Mouse (Mus musculus): ENCODE measurements around the gene Ptprm. TPM values are rescaled to one million over a fixed set of nuclear protein-coding genes. Genes with fewer than 3 reads are reported as not detected.

Ptprm gene
- total and polyA plus RNA-seq, 3 experiments, result not detected

- no peak overlapping the region for H3K9ac ChIP-seq (ENCODE audit: control insufficient read depth, low read depth, low read length, poor library complexity, severe bottlenecking)
- no peaks in the 10 kb centered on the region for H3K27me3 ChIP-seq (ENCODE audit: control insufficient read depth in 1 of 2, insufficient read depth in 2 of 2, low read length in 2 of 2)
- no peaks in the 10 kb centered on the region for H3K79me2 ChIP-seq (ENCODE audit: control insufficient read depth, insufficient read depth, low read length, poor library complexity)
- DNase-seq (ENCODE audit: low read depth, low spot score), result no peak
- H3K27ac ChIP-seq (ENCODE audit: control insufficient read depth, low read depth, low read length), result no peak overlapping the region
- H3K4me1 ChIP-seq (ENCODE audit: control insufficient read depth in 1 of 2, insufficient read depth in 2 of 2, low read length in 2 of 2), result no peaks in the 10 kb centered on the region
- no peaks in the 10 kb centered on the region for H3K36me3 ChIP-seq (ENCODE audit: control insufficient read depth in 1 of 2, insufficient read depth in 2 of 2, low read length in 2 of 2)
- H3K4me3 ChIP-seq (ENCODE audit: control insufficient read depth in 1 of 2, insufficient read depth in 1 of 2, low read depth in 2 of 2, low read length in 2 of 2), result no peak overlapping the region
- H3K9me3 ChIP-seq (replicated peaks; ENCODE audit: insufficient read depth, low read length), result no peaks in the 10 kb centered on the region
- TF ChIP-seq TCF12 (IDR thresholded peaks at IDR 0.05; ENCODE audit: low read depth, low read length), result no peak
Measured at GRCm38 (mm10) chr17:66692941-66693675, 661.1 kb downstream of the Ptprm start.

GRCm38 (mm10) chr17:66688179-66688578 lies 666.1 kb downstream of the Ptprm start:
- Histone ChIP-seq H3K79me2 (ENCODE audit: control insufficient read depth, insufficient read depth, low read length, poor library complexity) (no peaks in the 10 kb centered on the region), H3K9ac (ENCODE audit: control insufficient read depth, low read depth, low read length, poor library complexity, severe bottlenecking) (no peak overlapping the region), H3K36me3 (ENCODE audit: control insufficient read depth in 1 of 2, insufficient read depth in 2 of 2, low read length in 2 of 2) (no peaks in the 10 kb centered on the region), H3K27me3 (ENCODE audit: control insufficient read depth in 1 of 2, insufficient read depth in 2 of 2, low read length in 2 of 2) (no peaks in the 10 kb centered on the region), H3K4me3 (ENCODE audit: control insufficient read depth in 1 of 2, insufficient read depth in 1 of 2, low read depth in 2 of 2, low read length in 2 of 2) (no peak overlapping the region), H3K27ac (ENCODE audit: control insufficient read depth, low read depth, low read length) (no peak overlapping the region), H3K9me3 (replicated peaks; ENCODE audit: insufficient read depth, low read length) (no peaks in the 10 kb centered on the region), H3K4me1 (ENCODE audit: control insufficient read depth in 1 of 2, insufficient read depth in 2 of 2, low read length in 2 of 2) (no peaks in the 10 kb centered on the region)
- no peak for TF ChIP-seq SIN3A (IDR thresholded peaks at IDR 0.05; ENCODE audit: low read length)
- TF ChIP-seq GABPA (IDR thresholded peaks at IDR 0.05; ENCODE audit: low read depth, low read length), result no peak
- TF ChIP-seq KAT2A (conservative IDR thresholded peaks at IDR 0.05; ENCODE audit: low read depth, low read length), result no peak
- TF ChIP-seq TAL1 (IDR thresholded peaks at IDR 0.05; ENCODE audit: low read length), result no peak
- no peak for TF ChIP-seq SMC3 (IDR thresholded peaks at IDR 0.05; ENCODE audit: low read depth, low read length)
- TF ChIP-seq MAZ (IDR thresholded peaks at IDR 0.05; ENCODE audit: low read depth, low read length), result no peak
- no peak for TF ChIP-seq CTCF (IDR thresholded peaks at IDR 0.05 in 2 of 3, conservative IDR thresholded peaks at IDR 0.05 in 1 of 3; ENCODE audit: control insufficient read depth in 1 of 3, insufficient read depth in 1 of 3, low read depth in 2 of 3, low read length in 3 of 3, poor library complexity in 1 of 3, severe bottlenecking in 1 of 3)
- no peak for TF ChIP-seq MYB (IDR thresholded peaks at IDR 0.05; ENCODE audit: low read depth, low read length)
- TF ChIP-seq ETS1 (IDR thresholded peaks at IDR 0.05; ENCODE audit: low read depth, low read length), result no peak
- no peak for TF ChIP-seq ELF1 (IDR thresholded peaks at IDR 0.05; ENCODE audit: low read depth, low read length)
- no peak for DNase-seq (ENCODE audit: low read depth, low spot score)

- Histone ChIP-seq H3K4me3 (ENCODE audit: control insufficient read depth in 1 of 2, insufficient read depth in 1 of 2, low read depth in 2 of 2, low read length in 2 of 2) (no peak overlapping the region), H3K9me3 (replicated peaks; ENCODE audit: insufficient read depth, low read length) (no peaks in the 10 kb centered on the region), H3K36me3 (ENCODE audit: control insufficient read depth in 1 of 2, insufficient read depth in 2 of 2, low read length in 2 of 2) (no peaks in the 10 kb centered on the region), H3K27me3 (ENCODE audit: control insufficient read depth in 1 of 2, insufficient read depth in 2 of 2, low read length in 2 of 2) (no peaks in the 10 kb centered on the region), H3K9ac (ENCODE audit: control insufficient read depth, low read depth, low read length, poor library complexity, severe bottlenecking) (no peak overlapping the region), H3K4me1 (ENCODE audit: control insufficient read depth in 1 of 2, insufficient read depth in 2 of 2, low read length in 2 of 2) (no peaks in the 10 kb centered on the region), H3K27ac (ENCODE audit: control insufficient read depth, low read depth, low read length) (no peak overlapping the region), H3K79me2 (ENCODE audit: control insufficient read depth, insufficient read depth, low read length, poor library complexity) (no peaks in the 10 kb centered on the region)
- TF ChIP-seq ZKSCAN1 (IDR thresholded peaks at IDR 0.05; ENCODE audit: low read depth, low read length) (no peak), USF1 (IDR thresholded peaks at IDR 0.05; ENCODE audit: low read depth, low read length) (no peak), NELFE (IDR thresholded peaks at IDR 0.05; ENCODE audit: low read depth, low read length) (no peak), UBTF (IDR thresholded peaks at IDR 0.05; ENCODE audit: borderline replicate concordance, insufficient read depth, low read depth, low read length) (no peak), TBP (IDR thresholded peaks at IDR 0.05; ENCODE audit: low read depth, low read length) (no peak), TAL1 (IDR thresholded peaks at IDR 0.05; ENCODE audit: low read length) (no peak), POLR2A (IDR thresholded peaks at IDR 0.05; ENCODE audit: control insufficient read depth in 1 of 2, insufficient read depth in 1 of 2, low read depth in 1 of 2, low read length in 2 of 2, poor library complexity in 1 of 2) (no peak), MAX (IDR thresholded peaks at IDR 0.05; ENCODE audit: low read length) (no peak), CHD1 (IDR thresholded peaks at IDR 0.05; ENCODE audit: low read depth, low read length) (no peak), EP300 (IDR thresholded peaks at IDR 0.05; ENCODE audit: low read depth in 1 of 2, low read length in 2 of 2) (no peak), POLR2AphosphoS2 (IDR thresholded peaks at IDR 0.05; ENCODE audit: low read length) (no peak), SIN3A (IDR thresholded peaks at IDR 0.05; ENCODE audit: low read length) (no peak), NRF1 (IDR thresholded peaks at IDR 0.05; ENCODE audit: insufficient read depth, low read depth, low read length, poor library complexity, severe bottlenecking) (no peak), ELF1 (IDR thresholded peaks at IDR 0.05; ENCODE audit: low read depth, low read length) (no peak), MAZ (IDR thresholded peaks at IDR 0.05; ENCODE audit: low read depth, low read length) (no peak), ZC3H11A (IDR thresholded peaks at IDR 0.05; ENCODE audit: low read depth, low read length) (no peak)
- no peak for DNase-seq (ENCODE audit: low read depth, low spot score)
Measured at GRCm38 (mm10) chr17:66687543-66687942, 666.7 kb downstream of the Ptprm start.
